Mouse (Mus musculus) MN1 (cell line): ENCODE results near the gene Arpin.

Experiments used
- DNase-seq: peaks from one replicate; pipeline ENCODE4 v3.0.0-alpha.2; 2016; ENCODE audit warnings: low spot score

Gene Arpin

DNA sequence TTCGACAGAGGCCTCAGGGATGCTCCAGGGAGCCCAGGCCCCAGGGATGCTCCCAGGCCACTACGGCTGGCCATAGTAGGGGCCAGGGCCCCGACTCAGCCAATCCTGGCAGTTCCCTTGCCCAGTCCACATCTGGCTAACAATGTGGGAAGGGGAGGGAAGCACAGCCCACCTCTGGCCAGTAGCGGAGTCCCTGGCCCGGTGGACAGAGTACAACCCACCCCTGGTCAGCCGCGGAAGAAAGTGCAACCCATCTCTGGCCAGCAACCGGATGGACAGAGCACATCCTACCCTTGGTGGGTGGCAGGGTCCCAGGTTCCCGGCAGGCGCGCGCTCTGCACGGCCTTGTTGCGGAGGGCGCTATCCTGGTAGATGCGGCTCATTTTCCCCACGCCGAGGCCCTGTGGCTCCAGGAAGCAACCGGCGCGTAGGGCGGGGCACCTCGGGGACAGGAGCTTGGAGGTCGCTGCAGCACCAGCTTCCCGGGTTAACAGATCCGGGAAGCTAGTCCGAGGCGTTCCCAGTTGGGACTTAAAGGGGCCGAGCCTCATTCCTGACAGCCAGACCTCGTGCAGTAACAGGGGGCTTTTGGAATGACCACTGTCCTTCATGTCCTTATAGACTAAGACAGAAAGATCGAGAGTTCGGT, at the start of gene Arpin:
Gene Arpin (minus strand): TSS at position 498 of the 649 bp plus-strand sequence.
- DNase-seq = peak; percentile 86

DNA sequence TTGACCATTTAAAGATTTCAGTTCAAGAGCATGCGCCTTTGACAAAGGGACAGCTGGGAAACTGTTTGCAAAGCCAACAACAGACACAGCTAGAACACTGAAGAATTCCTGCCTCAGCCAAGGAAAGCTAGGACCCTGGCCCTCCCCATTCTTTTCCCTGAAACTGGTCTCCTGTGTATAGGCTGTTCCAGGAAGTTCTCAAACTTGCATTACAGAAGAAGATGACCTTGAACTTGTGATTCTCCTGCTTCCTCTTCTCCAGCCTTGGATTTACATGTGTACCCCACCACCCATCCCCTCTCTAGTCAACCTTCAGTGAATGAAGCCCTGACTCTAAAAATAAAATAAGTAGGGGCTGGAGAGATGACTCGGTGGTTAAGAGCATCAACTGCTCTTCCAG, 40.2 kb upstream of the Arpin start:
- DNase-seq = no peak

DNA sequence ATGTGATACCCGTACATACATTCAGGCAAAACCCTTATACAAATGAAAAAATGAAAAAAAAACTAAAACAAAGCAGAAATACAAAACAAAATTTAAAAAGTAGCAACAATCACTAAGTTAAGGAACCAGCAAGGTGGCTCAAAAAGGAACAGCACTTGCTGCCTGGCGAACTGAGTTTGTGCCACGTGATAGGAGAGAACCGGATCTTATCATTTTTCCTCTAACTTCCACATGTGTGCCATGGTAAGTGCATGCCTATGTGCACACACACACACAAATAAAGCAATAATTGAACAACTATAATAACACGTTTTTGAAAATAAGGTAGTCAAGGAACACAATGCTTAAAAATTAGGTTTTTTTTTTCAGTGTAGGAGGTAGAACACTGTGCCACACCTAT, 37.0 kb upstream of the Arpin start:
- no peak for DNase-seq

DNA sequence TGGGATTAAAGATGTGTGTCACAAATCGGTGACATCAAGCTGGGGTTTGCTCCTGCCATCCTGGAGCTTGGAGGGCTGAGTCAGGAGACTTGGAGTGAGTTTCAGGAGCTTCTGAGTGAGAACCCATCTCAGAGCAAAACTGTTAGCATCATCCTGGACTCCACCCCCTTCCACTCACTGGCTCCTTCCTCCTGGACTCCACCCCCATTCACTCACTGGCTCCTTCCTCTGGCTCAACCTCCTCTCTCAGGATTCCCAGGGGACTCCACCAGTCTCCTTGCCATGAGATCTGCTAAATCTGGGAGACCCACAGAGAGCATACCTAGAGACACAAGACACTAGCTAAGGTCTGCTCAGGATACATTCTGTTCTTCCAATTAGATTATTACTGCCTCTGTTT, 35.2 kb upstream of the Arpin start:
- no peak for DNase-seq

DNA sequence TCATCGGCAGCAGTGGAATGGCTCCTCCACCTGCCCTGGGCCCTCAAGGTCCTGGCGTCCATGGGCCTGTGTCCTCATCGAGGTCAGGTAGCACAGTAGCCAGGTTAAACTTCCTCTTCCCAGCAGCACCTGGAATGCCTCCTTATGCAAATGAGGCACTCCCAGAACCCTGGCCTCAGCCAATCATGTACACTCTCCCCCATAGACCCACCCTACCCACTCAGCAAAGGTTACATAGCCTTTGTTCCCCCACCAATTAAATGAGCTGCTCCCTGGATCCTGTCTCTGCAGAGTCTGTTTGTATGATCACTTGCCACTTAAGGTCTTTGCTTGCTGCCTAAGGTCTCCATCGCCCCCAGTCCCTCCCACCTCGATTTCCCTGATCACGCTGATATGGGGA, 33.2 kb upstream of the Arpin start:
- DNase-seq = no peak

DNA sequence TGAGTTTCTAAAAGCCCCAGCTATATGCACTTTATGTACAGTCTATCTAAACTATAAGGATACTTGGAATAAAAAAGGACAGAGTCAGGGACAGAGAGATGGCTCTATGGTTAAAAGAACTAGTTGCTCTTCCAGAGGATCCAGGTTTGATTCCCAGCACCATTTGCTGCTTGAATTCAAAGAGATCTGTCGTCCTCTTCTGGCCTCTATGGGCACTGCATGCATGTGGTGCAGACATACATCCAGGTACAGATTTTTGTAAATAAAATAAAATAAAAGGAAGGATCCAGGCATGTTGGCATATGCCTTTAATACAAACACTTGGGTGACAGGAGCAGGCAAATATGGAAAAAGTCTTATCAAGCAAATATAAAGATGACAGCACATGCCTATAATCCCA, 26.4 kb upstream of the Arpin start:
- no peak for DNase-seq

DNA sequence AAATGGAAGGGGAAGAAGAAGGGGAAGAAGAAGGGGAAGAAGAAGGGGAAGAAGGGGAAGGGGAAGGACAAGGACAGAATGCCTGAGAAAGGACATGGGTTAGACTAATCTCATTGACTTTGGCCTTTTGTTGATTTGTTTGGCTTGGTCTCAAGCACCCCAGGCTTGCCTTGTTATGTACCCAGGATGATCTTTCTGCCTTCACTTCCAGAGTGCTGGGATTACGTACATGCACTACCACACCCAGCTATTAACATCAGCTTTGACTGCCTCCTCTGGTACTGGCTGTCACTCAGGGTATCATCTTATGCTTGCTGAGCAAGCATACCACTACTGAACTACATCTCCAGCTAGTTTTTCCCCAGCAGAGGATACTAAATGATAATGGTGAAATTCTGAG, 21.0 kb upstream of the Arpin start:
- no peak for DNase-seq

DNA sequence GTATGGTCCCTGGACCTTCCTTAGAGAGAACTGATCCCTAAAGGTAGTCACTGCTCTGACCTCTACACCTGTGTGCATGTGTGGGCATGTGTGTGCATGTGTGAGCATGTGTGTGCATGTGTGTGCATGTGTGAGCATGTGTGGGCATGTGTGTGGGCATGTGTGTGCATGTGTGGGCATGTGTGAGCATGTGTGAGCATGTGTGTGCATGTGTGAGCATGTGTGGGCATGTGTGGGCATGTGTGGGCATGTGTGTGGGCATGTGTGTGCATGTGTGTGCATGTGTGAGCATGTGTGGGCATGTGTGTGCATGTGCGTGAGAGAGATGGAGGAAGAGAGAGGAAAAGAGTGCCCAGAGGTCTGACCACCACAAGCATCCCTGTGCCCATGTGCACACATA, 19.7 kb upstream of the Arpin start:
- no peak for DNase-seq

DNA sequence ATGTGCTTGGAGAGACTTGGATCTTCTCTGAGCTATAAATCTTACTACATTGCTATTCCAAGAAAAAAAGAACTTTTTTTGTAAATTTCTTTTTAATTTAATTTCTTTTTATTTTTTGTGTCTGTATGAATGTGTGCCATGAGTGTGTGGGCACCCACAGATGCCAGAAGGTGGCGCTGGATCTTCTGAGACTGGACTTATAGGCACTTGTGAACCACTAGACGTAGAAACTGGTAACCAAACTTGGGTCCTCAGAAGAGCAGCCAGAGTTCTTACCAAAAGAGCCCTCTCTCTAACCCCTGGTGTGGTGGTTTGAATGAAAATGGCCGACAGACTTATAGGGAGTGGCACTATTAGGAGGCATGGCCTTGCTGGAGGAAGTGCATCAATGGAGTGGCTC, 15.9 kb upstream of the Arpin start:
- DNase-seq = no peak

DNA sequence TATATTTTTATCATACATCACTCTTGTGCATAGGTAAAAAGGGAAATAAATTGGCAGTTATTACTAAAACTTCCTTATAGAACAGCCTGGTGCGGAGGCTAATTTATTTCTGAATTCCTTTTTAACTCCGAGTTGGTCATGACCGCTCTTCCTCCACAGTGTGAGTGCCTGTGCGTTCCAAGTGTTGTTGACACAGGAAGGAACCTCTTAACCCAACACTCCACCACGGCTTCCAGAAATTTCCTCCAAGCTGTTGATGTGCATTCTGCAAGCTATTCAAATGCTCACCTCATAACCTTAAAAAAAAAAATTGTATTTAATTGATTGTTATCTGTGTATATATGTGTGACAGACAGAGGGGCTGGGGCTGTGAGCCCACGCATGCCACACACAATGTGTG, 15.1 kb upstream of the Arpin start:
- DNase-seq = no peak

DNA sequence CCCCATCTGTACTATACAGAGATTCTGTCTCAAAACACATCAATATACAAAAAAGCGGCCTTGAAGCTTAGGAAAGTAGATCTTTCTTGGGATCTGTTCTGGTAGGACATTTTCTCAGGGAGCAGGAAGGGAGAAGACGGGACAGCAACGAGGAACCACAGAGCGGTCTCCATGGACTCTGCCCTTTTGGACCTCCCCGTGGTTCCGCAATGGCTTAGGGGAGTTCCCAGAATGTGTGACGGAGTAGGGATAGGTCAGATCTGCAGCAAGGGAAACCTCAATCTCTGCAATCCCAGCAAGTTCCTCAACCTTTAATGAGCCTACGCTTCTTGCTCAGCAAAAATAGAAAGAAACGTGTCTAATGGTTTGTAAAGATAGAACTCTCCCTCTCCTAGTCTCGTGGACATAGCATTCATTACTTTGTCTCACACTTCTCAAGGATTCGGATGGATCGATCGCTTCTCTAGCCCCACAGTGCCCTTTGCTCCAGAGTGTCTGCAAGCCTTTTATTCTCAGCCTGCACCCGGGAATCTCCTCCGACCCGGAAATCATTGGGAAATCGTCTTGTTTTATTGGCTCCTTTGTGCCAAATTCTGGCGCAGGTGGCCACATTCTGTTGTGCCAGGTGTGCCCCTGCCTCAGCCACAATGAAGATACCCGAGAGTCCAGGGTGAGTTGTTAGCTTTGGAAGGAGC, 499 bp upstream of the Arpin start:
- DNase-seq = peak; percentile 40

DNA sequence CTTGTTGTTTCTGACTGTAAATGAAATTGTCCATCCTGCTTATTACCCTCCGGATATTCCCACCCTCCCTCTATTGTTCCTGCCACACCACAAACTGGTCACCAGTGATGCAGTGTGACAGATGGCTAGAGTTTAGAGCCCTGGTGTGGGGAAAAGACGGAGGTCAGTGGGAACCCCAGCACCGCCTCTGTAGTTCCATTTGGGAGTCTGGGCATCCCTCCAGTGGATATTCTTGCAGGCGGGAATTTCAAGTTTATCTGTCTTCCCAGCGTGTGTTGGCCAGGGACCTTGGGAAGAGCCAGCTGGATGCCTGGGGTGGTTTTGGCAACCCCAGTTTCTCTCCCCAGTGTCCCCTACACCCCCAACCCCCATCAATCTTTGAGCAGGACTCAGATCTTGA, 698 bp downstream of the Arpin start:
- DNase-seq = peak; percentile 68

DNA sequence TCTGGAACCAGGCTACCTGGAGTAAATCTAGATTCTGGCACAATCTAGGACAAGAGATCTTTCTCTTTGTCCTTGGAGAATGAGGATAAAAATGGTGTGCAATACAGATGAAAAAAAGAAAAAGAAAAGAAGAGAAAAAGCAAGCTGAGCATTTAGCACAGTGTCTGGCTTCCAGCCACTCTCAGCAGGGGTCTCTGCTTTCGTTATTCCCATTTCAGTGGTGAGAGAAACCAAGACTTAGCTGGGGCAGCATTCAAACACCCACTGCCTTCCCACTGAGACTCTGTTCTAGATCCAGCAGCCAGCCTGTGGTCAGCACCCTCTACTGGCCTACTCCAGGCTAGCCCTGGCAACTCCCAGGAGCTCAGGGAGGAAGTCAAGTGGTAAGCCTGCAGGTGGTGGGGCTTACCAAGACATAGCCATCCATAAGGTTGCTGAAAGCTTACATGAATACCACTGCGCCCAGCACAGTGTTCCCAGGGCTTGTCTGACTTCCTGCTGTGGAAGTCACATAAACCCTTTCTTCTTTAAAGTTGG, 6.6 kb downstream of the Arpin start:
- DNase-seq = no peak

DNA sequence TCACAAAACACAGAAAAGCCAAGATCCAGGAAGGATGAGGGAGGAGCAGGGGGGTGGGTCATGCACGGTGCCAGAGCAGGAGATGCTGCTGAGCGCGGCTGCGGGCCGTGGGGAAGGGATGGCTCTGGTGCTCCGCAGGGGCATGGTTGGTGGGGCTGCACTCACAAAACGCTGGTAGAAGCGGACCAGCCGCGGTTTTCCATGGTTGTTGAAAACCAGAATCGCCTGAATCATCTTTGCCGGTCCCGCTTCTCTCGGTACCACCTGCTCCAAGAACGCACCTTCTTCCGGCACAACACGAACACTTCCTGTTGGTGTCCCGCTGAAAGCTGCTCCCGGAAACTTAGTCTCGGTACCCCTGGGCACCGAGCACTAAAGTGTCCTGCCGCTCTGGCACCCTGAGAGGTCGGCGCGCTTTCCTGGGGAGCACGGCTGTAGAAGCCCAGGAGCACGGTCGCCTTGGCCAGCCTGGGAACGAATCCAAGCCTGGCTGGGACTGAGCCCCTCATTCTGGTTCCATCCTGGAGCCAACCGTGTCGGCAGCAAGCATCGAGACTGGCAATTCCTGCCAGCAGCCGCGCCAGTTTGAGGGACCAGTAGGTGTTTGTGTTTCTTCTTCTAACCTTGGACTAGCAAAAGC, 14.7 kb downstream of the Arpin start, which contains the start of gene Ap3s2:
Gene Ap3s2 (minus strand): TSS at position 306 of the 640 bp plus-strand sequence.
- peak; percentile 91 for DNase-seq

DNA sequence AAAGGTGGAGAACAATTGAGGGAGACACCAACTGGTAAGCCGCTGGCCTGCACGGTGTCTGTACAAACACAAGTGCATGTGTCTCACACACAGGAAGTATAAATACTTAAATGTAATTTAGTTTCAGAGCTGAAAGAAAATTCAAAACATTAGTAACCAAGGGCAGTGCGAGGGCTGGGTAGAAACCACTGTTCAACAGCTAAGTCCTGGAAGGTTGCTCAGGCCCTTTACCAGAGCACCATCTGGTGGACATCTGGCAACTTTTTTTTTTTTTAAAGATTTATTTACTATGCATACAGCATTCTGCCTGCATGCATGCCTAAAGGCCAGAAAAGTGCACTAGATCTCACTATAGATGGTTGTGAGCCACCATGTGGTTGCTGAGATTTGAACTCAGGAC, 20.6 kb downstream of the Arpin start:
- DNase-seq = peak; percentile 75

DNA sequence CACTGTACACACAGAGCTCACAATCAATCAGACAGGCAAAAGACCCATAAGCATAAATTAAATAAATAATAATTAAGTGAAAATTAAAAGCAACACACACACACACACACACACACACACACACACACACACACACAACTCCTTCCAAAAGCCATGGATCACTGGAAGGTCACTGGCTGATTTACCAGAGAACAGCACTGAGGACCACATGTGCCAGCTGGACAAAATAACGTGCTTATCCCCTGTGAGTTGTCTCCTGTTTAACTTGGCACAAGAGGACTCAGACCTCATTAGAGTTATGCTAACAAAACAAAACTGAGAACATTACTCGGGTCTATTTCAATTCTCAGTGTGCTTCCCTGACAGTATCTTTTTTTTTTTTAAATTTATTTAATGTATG, 27.8 kb downstream of the Arpin start:
- DNase-seq = no peak

DNA sequence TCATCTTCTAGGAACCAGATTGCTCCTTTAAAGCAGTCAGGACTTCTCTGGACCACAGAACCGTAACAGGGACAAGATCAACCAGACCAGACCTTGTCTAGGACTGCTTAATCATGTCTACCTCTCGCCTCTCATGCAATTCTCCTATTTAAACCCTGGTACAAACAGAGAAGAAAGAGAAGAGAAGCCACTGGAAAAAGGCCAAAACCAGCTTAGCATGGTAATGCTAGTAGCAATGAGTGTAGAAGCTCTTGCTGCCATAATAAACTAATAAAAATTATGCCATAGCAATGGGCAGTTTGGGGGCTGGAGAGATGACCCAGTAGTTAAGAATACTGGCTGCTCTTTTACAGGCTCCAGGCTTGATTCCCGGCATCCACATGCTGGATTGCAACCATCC, 28.2 kb downstream of the Arpin start:
- no peak for DNase-seq

DNA sequence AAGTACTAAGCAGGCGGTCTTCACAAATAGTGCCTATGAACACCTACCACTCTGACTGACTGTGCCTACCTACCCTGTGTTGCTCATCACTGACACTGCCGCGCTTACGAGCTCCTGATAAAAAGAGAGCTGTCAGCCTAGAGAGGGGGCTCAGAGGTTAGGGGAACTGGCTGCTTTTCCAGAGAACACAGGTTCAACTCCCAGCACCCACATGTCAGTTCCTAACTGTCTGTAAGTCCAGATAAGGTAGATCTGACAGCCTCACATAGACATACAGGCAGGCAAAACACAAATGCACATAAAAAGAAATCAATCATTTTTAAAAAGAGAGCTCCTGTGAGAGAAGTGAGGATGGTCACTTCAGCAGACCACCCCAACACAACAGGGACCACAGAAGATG, 30.0 kb downstream of the Arpin start:
- no peak for DNase-seq

DNA sequence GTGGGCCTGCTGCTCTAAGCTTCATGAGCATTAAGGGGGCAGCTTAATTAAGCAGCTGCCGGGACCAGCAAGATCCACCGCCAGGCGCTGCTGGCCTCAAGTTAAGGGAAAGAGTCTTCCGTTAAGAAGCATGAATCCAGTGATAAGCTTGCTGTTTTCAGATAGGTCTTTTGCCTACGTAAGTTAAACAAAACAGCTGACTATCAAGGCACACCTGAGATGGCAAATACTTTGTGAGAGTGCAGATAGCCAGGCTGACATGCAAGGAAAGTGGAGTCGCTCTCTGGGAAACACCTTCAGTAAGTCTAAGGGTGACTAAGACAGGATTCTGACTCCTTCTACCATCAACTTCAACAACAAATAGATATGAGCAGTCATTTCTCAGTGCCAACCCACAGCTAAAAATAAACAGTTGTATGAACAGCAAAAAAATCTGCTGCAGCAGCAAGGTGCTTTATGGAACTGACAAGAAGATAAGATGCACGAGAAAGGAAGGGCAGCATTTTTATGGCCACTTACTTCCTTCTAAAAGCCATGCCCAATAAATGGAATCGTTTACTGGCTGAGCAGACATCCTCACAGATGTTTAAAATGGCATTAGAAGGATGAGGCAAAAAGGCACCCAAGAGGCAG, 31.9 kb downstream of the Arpin start:
- no peak for DNase-seq

DNA sequence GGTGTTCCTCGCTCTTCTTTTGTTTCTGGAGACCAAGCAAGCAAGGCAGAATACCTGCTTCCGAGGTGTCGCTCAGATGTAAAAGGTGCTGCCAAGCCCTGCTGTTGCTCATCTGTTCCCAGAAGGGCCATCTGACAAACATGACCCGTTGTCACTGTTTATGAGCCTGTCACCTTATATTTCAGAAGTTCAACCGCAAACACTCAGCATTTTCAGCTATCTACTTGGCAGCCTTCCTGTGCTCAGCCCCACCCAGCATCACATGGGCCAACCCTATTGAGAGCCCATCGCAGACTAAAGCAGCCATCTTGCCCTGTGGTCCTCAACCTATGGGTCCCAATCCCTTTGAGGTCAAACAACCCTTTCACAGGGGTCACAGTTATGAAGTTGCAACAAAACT, 34.4 kb downstream of the Arpin start:
- no peak for DNase-seq

DNA sequence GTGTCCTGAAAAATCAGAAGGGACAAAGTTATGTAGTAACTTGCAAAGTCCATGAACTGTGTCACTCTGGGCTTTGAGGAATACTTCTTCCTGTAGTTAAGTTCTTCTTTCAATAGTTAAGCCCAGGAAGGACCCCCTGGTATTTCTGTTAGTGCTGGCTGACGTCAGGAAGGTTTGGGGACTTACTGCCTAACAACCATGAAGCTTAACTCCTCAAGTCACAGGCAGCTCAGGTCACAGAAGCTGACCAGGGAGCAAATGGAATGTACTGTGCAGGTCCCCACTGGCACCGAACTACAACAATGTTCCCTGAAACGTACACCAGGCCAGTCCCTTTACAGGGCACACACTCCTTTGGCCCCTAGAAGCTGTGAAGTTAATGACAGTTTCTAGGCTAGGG, 39.9 kb downstream of the Arpin start:
- no peak for DNase-seq

DNA sequence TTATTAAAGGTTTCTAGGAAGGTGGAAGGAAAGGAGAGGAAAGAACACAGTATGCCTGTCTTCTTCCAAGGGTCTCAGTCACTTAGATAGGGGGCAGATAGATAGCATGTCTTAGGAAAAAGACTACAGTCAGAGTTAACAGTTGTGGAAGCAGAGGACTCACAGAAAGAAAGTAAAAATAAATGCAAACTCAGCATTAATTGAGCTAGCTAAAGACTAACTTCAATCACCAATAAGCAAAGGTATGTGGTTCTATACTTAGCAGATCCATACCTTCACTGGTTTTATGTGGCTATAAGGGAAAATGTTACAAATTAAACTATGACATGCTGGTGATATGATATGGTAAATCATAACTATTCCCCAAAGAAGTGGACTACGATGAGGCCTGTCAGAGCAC, 40.4 kb downstream of the Arpin start:
- DNase-seq = no peak
